Mouse (Mus musculus): Measurements from ENCODE around the gene Tmem136.

Gene Tmem136

DNA sequence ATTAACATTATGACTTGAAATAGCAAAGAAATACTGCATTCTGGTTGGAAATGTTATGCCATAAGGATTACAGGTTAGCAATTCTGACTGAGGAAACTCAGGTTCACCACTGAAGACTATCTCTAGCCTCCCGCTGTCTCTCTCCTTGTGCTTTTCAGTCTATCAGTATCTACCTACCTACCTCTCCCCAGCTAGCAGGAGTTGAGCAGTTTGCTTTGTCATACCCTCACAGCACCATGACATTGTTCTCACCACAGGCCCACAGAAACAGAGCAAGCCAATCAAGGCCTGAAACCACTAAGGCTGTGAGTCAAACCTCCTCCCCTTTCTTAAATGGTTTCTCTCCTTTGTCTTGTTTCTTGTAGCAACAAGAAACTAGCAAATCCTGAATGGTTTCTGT is 41.8 kb downstream of the Tmem136 start:
- no peak for DNase-seq (ENCODE audit: low read depth)

DNA sequence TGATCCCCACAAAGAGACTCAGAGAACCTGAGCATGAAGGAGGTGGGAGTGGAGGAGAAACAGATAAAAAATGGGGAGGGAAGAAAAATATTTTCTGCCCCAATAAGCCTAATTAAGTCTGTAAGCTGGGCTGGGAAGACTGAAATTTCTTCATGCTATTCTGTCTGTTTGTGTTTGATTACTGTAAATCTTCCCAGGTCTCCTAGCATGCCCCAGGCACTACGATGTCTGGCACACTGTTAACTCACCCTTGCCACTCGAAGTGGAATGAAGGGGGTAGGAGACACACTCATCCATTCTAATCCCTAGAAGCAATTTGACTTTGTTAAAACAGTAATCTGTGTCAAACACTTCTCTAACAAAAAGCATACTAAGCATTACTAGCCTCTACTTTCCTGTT is 44.6 kb downstream of the Tmem136 start:
- DNase-seq (ENCODE audit: low read depth), result no peak

DNA sequence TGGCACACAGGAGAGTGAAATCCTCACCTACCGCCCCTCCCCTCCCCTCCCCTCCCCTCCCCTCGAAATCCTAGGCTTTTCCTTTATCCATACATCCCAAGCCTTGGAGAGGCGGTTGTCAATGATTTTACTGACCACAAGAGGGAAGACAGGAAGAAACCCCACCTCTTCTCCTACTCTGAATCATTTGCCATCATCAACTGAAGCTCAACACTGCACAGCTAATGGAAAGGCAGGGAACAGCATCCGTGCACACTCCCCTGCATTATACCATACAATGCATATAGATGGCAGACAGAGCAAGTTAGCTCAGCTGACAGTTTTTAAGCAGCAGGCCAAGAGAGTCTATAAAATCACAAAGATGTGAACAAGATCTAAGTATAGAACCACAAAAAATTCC is 45.2 kb downstream of the Tmem136 start:
- DNase-seq (ENCODE audit: low read depth), result no peak

DNA sequence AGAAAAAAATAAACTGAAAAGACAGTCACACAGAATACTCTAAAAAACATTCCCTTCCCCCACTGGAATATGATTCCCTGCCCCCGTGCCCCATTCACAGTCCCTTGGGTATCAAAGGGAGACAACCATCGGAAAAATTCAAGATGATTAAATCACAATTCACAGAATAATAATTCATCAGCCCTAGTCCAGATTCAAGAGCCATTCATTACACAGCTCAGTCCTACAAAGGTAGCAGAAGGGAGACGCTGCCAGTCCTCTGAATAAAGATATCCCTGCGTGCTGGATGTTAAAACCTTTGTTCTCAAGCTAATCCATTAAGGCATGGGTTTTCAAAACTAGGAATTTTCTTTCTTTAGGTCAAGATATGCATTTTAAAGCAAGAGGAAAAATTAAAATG is 45.8 kb downstream of the Tmem136 start:
- DNase-seq (ENCODE audit: low read depth), result no peak

DNA sequence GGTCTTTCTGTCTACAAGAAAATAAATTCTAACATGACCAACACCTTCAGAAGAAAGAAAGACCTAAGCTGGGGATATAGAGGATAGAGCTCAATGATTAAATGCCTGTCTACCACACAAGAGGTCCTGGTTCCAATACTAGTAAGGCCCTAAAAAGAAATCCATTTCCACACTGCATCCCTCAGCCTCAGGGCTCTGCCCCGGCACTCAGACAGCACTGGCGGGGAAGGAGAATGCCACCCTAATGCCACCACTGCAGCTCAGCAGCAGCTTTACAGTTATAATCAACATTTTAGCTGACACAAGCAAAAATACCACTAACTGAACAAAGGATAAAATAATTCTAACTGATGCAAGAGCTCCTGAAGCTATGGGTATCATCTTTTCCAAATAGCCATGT is 46.2 kb downstream of the Tmem136 start:
- DNase-seq (ENCODE audit: low read depth), result no peak

DNA sequence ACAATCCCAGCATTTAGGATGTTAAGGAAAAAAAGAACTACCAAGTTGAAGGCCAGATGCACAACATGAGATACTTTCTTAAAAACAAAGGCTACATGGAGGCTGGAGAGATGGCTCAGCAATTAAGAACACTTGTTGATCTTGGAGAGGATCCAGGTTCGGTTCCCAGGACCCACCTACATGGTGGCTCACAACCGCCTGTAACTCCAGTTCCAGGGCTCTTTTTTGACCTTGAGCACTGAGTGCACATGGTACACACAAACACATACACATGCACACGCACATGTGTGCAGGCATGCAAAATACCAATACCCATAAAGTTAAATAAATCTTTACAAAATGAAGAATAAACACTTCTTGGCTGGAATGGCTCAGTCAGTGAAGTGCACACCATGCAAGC is 48.5 kb downstream of the Tmem136 start:
- no peak for DNase-seq (ENCODE audit: low read depth)

DNA sequence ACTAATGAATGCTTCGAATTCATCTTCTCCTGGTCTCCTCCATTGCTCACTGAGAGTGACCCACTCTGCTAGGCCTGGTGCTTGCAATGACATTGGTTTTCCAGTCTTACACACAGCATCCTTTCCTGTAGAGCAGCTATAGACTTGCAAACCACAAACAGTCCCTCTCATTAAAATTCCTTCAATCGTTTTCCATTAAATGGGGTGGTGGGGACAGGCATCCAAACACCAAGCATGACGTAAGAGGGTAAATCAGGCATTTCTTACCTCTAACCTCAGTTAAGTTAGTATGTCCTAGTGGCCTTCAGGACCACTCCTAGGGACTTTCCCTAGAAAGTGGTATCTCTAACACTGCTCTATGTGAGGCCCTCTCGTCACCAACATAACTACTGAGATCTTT is 51.1 kb downstream of the Tmem136 start:
- no peak for DNase-seq (ENCODE audit: low read depth)

DNA sequence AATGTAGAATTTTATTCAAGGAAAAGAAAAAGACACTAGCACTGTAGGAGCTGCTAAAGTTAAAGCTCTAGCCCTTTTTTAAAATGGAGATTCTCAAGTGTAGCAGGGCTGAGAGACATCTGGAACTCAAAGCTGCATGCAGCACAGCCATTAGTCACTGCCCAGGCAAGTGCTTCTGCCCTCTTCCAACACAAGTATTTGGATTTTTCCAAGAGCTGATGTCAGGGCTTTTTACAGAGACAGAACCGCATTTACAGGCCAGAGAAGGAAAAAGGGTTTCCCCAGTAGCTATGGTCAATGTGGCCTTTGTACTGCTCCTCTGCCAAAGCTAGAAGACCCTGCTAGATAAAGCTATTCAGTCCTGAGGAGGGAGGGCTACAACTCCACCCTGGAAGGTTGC is 54.8 kb downstream of the Tmem136 start:
- peak; percentile 37 for DNase-seq (ENCODE audit: low read depth)
